Mouse (Mus musculus) embryonic facial prominence, embryonic 11.5 days (tissue): ENCODE data around the gene Enox1. TPM values are rescaled to one million over a fixed set of nuclear protein-coding genes. Genes with fewer than 3 reads are reported as not detected.

Source experiments
- ATAC-seq: fragments of 200-750 bp; cut with Nextera tagmentation; replicated peaks from 2 replicates; pipeline ENCODE4 v1.8.0; 2017; ENCODE audit warnings: low read depth; ENCODE audit not compliant: insufficient number of reproducible peaks, low FRiP score, low TSS enrichment
- DNase-seq: peaks from one replicate; pipeline ENCODE4 v3.0.0-alpha.2; 2015; ENCODE audit warnings: low spot score
- H3K27ac ChIP-seq: fragments of 300-500 bp; sonication (generic); replicated peaks from 2 replicates; pipeline ENCODE4 v1.5.1; 2014; ENCODE audit warnings: mild to moderate bottlenecking, low read depth, low read length, control low read depth
- H3K27me3 ChIP-seq: fragments of 300-500 bp; sonication (generic); 2 replicates; pipeline ENCODE4 v1.6.1; 2014; ENCODE audit warnings: mild to moderate bottlenecking, low read length, moderate library complexity, mixed read lengths; ENCODE audit not compliant: control insufficient read depth, insufficient read depth
- H3K36me3 ChIP-seq: fragments of 300-500 bp; sonication (generic); replicated peaks from 2 replicates; pipeline ENCODE4 v1.6.1; 2014; ENCODE audit warnings: low read depth, mild to moderate bottlenecking, low read length, moderate library complexity, mixed read lengths; ENCODE audit not compliant: control insufficient read depth, insufficient read depth
- H3K4me1 ChIP-seq: fragments of 300-500 bp; sonication (generic); 2 replicates; pipeline ENCODE4 v1.6.1; 2014; ENCODE audit warnings: low read length, mixed read lengths; ENCODE audit not compliant: control insufficient read depth, insufficient read depth
- H3K4me2 ChIP-seq: fragments of 300-500 bp; sonication (generic); 2 replicates; pipeline ENCODE4 v1.6.1; 2014; ENCODE audit warnings: low read depth, mild to moderate bottlenecking, control low read depth, low read length, moderate library complexity
- H3K4me3 ChIP-seq: fragments of 300-500 bp; sonication (generic); 2 replicates; pipeline ENCODE4 v1.5.1; 2014; ENCODE audit warnings: low read depth, low read length, control low read depth
- H3K9ac ChIP-seq: fragments of 300-500 bp; sonication (generic); replicated peaks from 2 replicates; pipeline ENCODE4 v1.6.1; 2014; ENCODE audit warnings: mild to moderate bottlenecking, control low read depth, low read length
- H3K9me3 ChIP-seq: fragments of 300-500 bp; sonication (generic); replicated peaks from 2 replicates; pipeline ENCODE4 v1.6.1; 2016; ENCODE audit warnings: mild to moderate bottlenecking, low read length, inconsistent platforms, mixed read lengths; ENCODE audit not compliant: control insufficient read depth
- WGBS: fragments of 180-500 bp; shearing (Covaris S2); extraction: QIAGEN DNeasy Blood & Tissue Kit; methylation state at CpG from one replicate; pipeline ENCODE4 v1.1.7; 2014; 5-methylcytosine and 5-hydroxymethylcytosine counted together
- polyA plus RNA-seq: library from polyadenylated mRNA; unstranded; fragments of >200 nt; fragmentation: Nextera tagmentation; extraction: Ambion mirVana; gene quantifications from 2 replicates; pipeline ENCODE4 v1.2.1, GENCODE M21; 2014

Gene Enox1
- polyA plus RNA-seq, 1 experiment from 2014 or later, result 9.6 TPM

GRCm38 (mm10) chr14:77490699-77491098 is 334.1 kb downstream of the Enox1 start:
- DNase-seq (no peak), ATAC-seq (no peak)
- 96% methylated on average over 6 of the region's 6 CpGs for WGBS
- no peak overlapping the region for H3K4me2 ChIP-seq
- H3K27me3 ChIP-seq, result no peaks in the 10 kb centered on the region
- no peaks in the 10 kb centered on the region for H3K4me1 ChIP-seq
- no peak overlapping the region for H3K27ac ChIP-seq
- H3K9me3 ChIP-seq, result no peaks in the 10 kb centered on the region
- no peak overlapping the region for H3K4me3 ChIP-seq
- no peaks in the 10 kb centered on the region for H3K36me3 ChIP-seq
- no peak overlapping the region for H3K9ac ChIP-seq

GRCm38 (mm10) chr14:77491731-77492130 is 335.2 kb downstream of the Enox1 start:
- ATAC-seq, result no peak
- H3K36me3 ChIP-seq, result no peaks in the 10 kb centered on the region
- H3K4me3 ChIP-seq, result no peak overlapping the region
- no peaks in the 10 kb centered on the region for H3K4me1 ChIP-seq
- H3K4me2 ChIP-seq, result no peak overlapping the region
- H3K9ac ChIP-seq, result no peak overlapping the region
- no peak overlapping the region for H3K27ac ChIP-seq
- WGBS, result 83% methylated on average over 2 of the region's 2 CpGs
- DNase-seq, result no peak
- no peaks in the 10 kb centered on the region for H3K9me3 ChIP-seq
- no peaks in the 10 kb centered on the region for H3K27me3 ChIP-seq

- Histone ChIP-seq H3K36me3 (no peaks in the 10 kb centered on the region), H3K9me3 (no peaks in the 10 kb centered on the region), H3K4me3 (no peak overlapping the region), H3K9ac (no peak overlapping the region), H3K27ac (no peak overlapping the region), H3K4me2 (no peak overlapping the region), H3K27me3 (no peaks in the 10 kb centered on the region), H3K4me1 (no peaks in the 10 kb centered on the region)
- DNase-seq (no peak), ATAC-seq (no peak)
- 84% methylated on average over 6 of the region's 6 CpGs for WGBS
These were observed 343.5 kb downstream of the Enox1 start for GRCm38 (mm10) chr14:77499996-77500581.

- Histone ChIP-seq H3K4me1 (no peaks in the 10 kb centered on the region), H3K4me3 (no peak overlapping the region), H3K36me3 (no peaks in the 10 kb centered on the region), H3K27ac (no peak overlapping the region), H3K9ac (no peak overlapping the region), H3K27me3 (no peaks in the 10 kb centered on the region), H3K4me2 (no peak overlapping the region), H3K9me3 (no peaks in the 10 kb centered on the region)
- DNase-seq (no peak), ATAC-seq (no peak)
- WGBS, result 78% methylated on average over 12 of the region's 12 CpGs
These were observed 348.0 kb downstream of the Enox1 start for GRCm38 (mm10) chr14:77504458-77505135.

- no peaks in the 10 kb centered on the region for H3K36me3 ChIP-seq
- no peaks in the 10 kb centered on the region for H3K27me3 ChIP-seq
- DNase-seq, result no peak
- H3K9me3 ChIP-seq, result no peaks in the 10 kb centered on the region
- H3K9ac ChIP-seq, result no peak overlapping the region
- ATAC-seq, result no peak
- H3K4me2 ChIP-seq, result no peak overlapping the region
- H3K27ac ChIP-seq, result no peak overlapping the region
- WGBS, result 73% methylated on average over 9 of the region's 9 CpGs
- H3K4me1 ChIP-seq, result no peaks in the 10 kb centered on the region
- no peak overlapping the region for H3K4me3 ChIP-seq
These were observed 349.8 kb downstream of the Enox1 start for GRCm38 (mm10) chr14:77506341-77506740.

GRCm38 (mm10) chr14:77508036-77508435 is 351.5 kb downstream of the Enox1 start:
- 75% methylated on average over 12 of the region's 12 CpGs for WGBS
- H3K9me3 ChIP-seq, result no peaks in the 10 kb centered on the region
- DNase-seq (no peak), ATAC-seq (no peak)
- no peaks in the 10 kb centered on the region for H3K27me3 ChIP-seq
- no peak overlapping the region for H3K27ac ChIP-seq
- no peak overlapping the region for H3K4me3 ChIP-seq
- no peaks in the 10 kb centered on the region for H3K4me1 ChIP-seq
- no peaks in the 10 kb centered on the region for H3K36me3 ChIP-seq
- no peak overlapping the region for H3K9ac ChIP-seq
- H3K4me2 ChIP-seq, result no peak overlapping the region

GRCm38 (mm10) chr14:77509042-77509441 is 352.5 kb downstream of the Enox1 start:
- Histone ChIP-seq H3K36me3 (no peaks in the 10 kb centered on the region), H3K4me1 (no peaks in the 10 kb centered on the region), H3K4me3 (no peak overlapping the region), H3K4me2 (no peak overlapping the region), H3K27me3 (no peaks in the 10 kb centered on the region), H3K9ac (no peak overlapping the region), H3K27ac (no peak overlapping the region), H3K9me3 (no peaks in the 10 kb centered on the region)
- WGBS, result 77% methylated on average over 6 of the region's 6 CpGs
- no peak for DNase-seq
- no peak for ATAC-seq

- no peaks in the 10 kb centered on the region for H3K27me3 ChIP-seq
- 74% methylated on average over 3 of the region's 3 CpGs for WGBS
- H3K4me2 ChIP-seq, result no peak overlapping the region
- no peak overlapping the region for H3K9ac ChIP-seq
- no peak for ATAC-seq
- no peaks in the 10 kb centered on the region for H3K4me1 ChIP-seq
- H3K9me3 ChIP-seq, result no peaks in the 10 kb centered on the region
- no peaks in the 10 kb centered on the region for H3K36me3 ChIP-seq
- no peak for DNase-seq
- no peak overlapping the region for H3K4me3 ChIP-seq
- H3K27ac ChIP-seq, result no peak overlapping the region
These were observed 353.4 kb downstream of the Enox1 start for GRCm38 (mm10) chr14:77509924-77510323.
